ENCODE assay signal across 17 mouse cellular contexts in the genomic region with DNA sequence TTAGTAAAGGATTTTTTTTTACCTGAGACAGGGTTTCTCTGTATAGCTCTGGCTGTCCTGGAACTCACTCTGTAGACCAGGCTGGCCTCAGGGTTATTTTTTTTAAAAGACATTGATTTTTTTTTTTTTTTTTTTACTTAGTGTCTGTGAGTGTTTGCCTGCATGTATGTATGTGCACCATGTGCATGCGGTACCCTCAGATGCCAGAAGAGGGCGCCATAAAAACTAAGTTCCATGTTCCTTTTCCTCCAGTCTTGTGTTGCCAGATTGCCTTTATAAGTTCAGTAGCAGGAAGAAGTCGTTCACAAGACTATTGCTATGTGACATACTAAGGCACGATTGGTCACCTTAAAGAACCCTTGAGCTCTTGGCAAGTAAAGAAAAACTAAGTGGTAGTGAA. TPM values are rescaled to one million over a fixed set of nuclear protein-coding genes. Genes with fewer than 3 reads are reported as not detected.
DNase-seq lines count a peak whose midpoint lies in the region; ATAC-seq and TF ChIP-seq lines count a peak whose summit lies in the region.
"Had no signal": no experiment of that assay in that cellular context is flagged by ENCODE, and none has a peak within 500 bp of the region (broad histone marks: within the 10 kb centered on the region; RNA-seq: fewer than 3 reads in every experiment).

No protein-coding gene starts in this region.

- H3K4me1 ChIP-seq in liver, embryonic 14.5 days (replicated peaks; ENCODE audit: control insufficient read depth in 2 of 2, insufficient read depth in 2 of 2, low read length in 1 of 2), result peaks cover 26 to 28% of the 10 kb centered on the region in 2 experiments
- peaks cover 37% of the 10 kb centered on the region for H3K4me1 ChIP-seq in liver, embryonic 12.5 days
- H3K4me1 ChIP-seq in E14TG2a.4 (replicated peaks; ENCODE audit: low read depth, low read length), result peaks cover 50% of the 10 kb centered on the region
- peaks cover 2% of the 10 kb centered on the region; the same call in 1 of the 2 replicates for H3K4me1 ChIP-seq in cortical plate, adult 2 months (ENCODE audit: control insufficient read depth, insufficient read depth, low read length)

- peaks cover 7% of the 10 kb centered on the region for H3K9me3 ChIP-seq in liver, embryonic 14.5 days (ENCODE audit: control insufficient read depth, low read length)
- peaks cover 15% of the 10 kb centered on the region for H3K9me3 ChIP-seq in liver, embryonic 12.5 days (replicated peaks)
- no peaks in the 10 kb centered on the region for H3K9me3 ChIP-seq in E14TG2a.4 (ENCODE audit: low read length)
- H3K9me3 ChIP-seq: heart, embryonic 15.5 days had no signal

- no peak for TF ChIP-seq POLR2A in cortical plate, adult 2 months (IDR thresholded peaks at IDR 0.05; ENCODE audit: extremely low read depth, insufficient read depth, low read length)

- peak overlapping the region; percentile 34 for H3K4me3 ChIP-seq in gastrocnemius, adult 2 months
- H3K4me3 ChIP-seq in liver, embryonic 14.5 days (ENCODE audit: insufficient read depth in 1 of 2, low read depth in 2 of 2, low read length in 2 of 2), result no peak overlapping the region
- H3K4me3 ChIP-seq in liver, embryonic 12.5 days, result no peak overlapping the region
- no peak overlapping the region for H3K4me3 ChIP-seq in E14TG2a.4 (replicated peaks; ENCODE audit: low read length)
- H3K4me3 ChIP-seq in cortical plate, adult 2 months (ENCODE audit: insufficient read depth, low read length), result no peak overlapping the region
- H3K4me3 ChIP-seq: embryonic facial prominence, embryonic 13.5 days; heart, embryonic 15.5 days; hindbrain, embryonic 12.5 days; limb, embryonic 12.5 days; neural tube, embryonic 15.5 days; stomach, embryonic 15.5 days had no signal

- no peak for TF ChIP-seq EP300 in liver, embryonic 14.5 days (IDR thresholded peaks at IDR 0.05; ENCODE audit: low read depth)

- no peak for ATAC-seq in liver, embryonic 14.5 days (ENCODE audit: insufficient read depth)
- ATAC-seq in liver, embryonic 12.5 days, result no peak

- peak overlapping the region; percentile 99 for H3K27ac ChIP-seq in gastrocnemius, adult 2 months
- no peak overlapping the region for H3K27ac ChIP-seq in liver, embryonic 14.5 days
- no peak overlapping the region for H3K27ac ChIP-seq in liver, embryonic 12.5 days
- no peak overlapping the region for H3K27ac ChIP-seq in cortical plate, adult 2 months (ENCODE audit: insufficient read depth, low read length)
- H3K27ac ChIP-seq: embryonic facial prominence, embryonic 13.5 days; heart, embryonic 15.5 days; hindbrain, embryonic 12.5 days; limb, embryonic 12.5 days; neural tube, embryonic 15.5 days; stomach, embryonic 15.5 days had no signal

- H3K9ac ChIP-seq in liver, embryonic 14.5 days (replicated peaks), result no peak overlapping the region
- no peak overlapping the region for H3K9ac ChIP-seq in liver, embryonic 12.5 days
- H3K9ac ChIP-seq: embryonic facial prominence, embryonic 13.5 days; heart, embryonic 15.5 days; hindbrain, embryonic 12.5 days; limb, embryonic 12.5 days; neural tube, embryonic 15.5 days; stomach, embryonic 15.5 days had no signal

- H3K36me3 ChIP-seq in liver, embryonic 14.5 days (replicated peaks; ENCODE audit: control insufficient read depth, insufficient read depth, low read depth), result peaks cover 70% of the 10 kb centered on the region
- peaks cover 84% of the 10 kb centered on the region for H3K36me3 ChIP-seq in liver, embryonic 12.5 days
- peaks cover 90% of the 10 kb centered on the region for H3K36me3 ChIP-seq in E14TG2a.4 (ENCODE audit: insufficient read depth, low read length)

- peak; percentile 39 for DNase-seq in gastrocnemius, adult 2 months
- no peak for DNase-seq in gastrocnemius, adult 18-20 months (ENCODE audit: low spot score)
- no peak for DNase-seq in liver, embryonic 14.5 days (ENCODE audit: low read depth in 3 of 3, low spot score in 3 of 3)
- no peak for DNase-seq in retina, postnatal 1 day
- DNase-seq in adrenal gland, adult 18-20 months (ENCODE audit: low spot score in 2 of 2), result no peak
- DNase-seq: cerebellum, adult 11 months; kidney, adult 18-20 months; thymus, postnatal 25 days had no signal

- H3K4me2 ChIP-seq in liver, embryonic 14.5 days (ENCODE audit: low read depth), result no peak overlapping the region
- H3K4me2 ChIP-seq in liver, embryonic 12.5 days, result no peak overlapping the region
- H3K4me2 ChIP-seq: embryonic facial prominence, embryonic 13.5 days; heart, embryonic 15.5 days; hindbrain, embryonic 12.5 days; limb, embryonic 12.5 days; neural tube, embryonic 15.5 days; stomach, embryonic 15.5 days had no signal

- no peaks in the 10 kb centered on the region for H3K27me3 ChIP-seq in liver, embryonic 14.5 days (ENCODE audit: control insufficient read depth, insufficient read depth, low read length)
- no peaks in the 10 kb centered on the region for H3K27me3 ChIP-seq in liver, embryonic 12.5 days (replicated peaks)
- no peaks in the 10 kb centered on the region for H3K27me3 ChIP-seq in E14TG2a.4 (ENCODE audit: insufficient read depth, low read length)
- H3K27me3 ChIP-seq: embryonic facial prominence, embryonic 13.5 days; heart, embryonic 15.5 days; hindbrain, embryonic 12.5 days; limb, embryonic 12.5 days; neural tube, embryonic 15.5 days; stomach, embryonic 15.5 days had no signal

- TF ChIP-seq CTCF in gastrocnemius, adult 2 months (IDR thresholded peaks at IDR 0.05), result peak; percentile 57
- TF ChIP-seq CTCF in liver, embryonic 14.5 days (IDR thresholded peaks at IDR 0.05; ENCODE audit: low read depth), result peak; percentile 39; the same call in 1 of the 2 replicates
- TF ChIP-seq CTCF in E14TG2a.4 (conservative IDR thresholded peaks at IDR 0.05; ENCODE audit: low read length), result peak; percentile 68
- 0 out of 2 replicates have a peak, but pooled peaks have one; percentile 2 for TF ChIP-seq CTCF in cortical plate, adult 2 months (IDR thresholded peaks at IDR 0.05; ENCODE audit: extremely low read depth, insufficient read depth, low read length)

- 87% methylated on average over 4 of the region's 4 CpGs for WGBS in liver, embryonic 14.5 days (ENCODE audit: insufficient replicate concordance)
- WGBS in liver, embryonic 12.5 days (ENCODE audit: insufficient replicate concordance), result 83% methylated on average over 4 of the region's 4 CpGs

- intact Hi-C loops in gastrocnemius, adult 2 months (cut with DNase I), result no loop called here

RNA-seq across cellular contexts. Expression of gene Tpm1, which starts 14.5 kb away (rescaled TPM):
- total RNA-seq in gastrocnemius, adult 2 months (2021), result over 10,000 TPM; 18,374 to 28,065 TPM
- over 10,000 TPM; 24,162 to 25,960 TPM for total RNA-seq in gastrocnemius, adult 18-20 months (2021)
- 49.2 and 87.4 TPM in 2 replicates for polyA plus RNA-seq in liver, embryonic 14.5 days (2012; rRNA removed)
- polyA plus RNA-seq in liver, embryonic 14.5 days (2014; fragmentation: Nextera tagmentation; extraction: Ambion mirVana), result 113 and 116 TPM in 2 replicates
- 214 and 225 TPM in 2 replicates for polyA plus RNA-seq in liver, embryonic 12.5 days (2016; fragmentation: Nextera tagmentation; extraction: Ambion mirVana)
- polyA plus RNA-seq in cortical plate, adult 2 months (2012; rRNA removed), result 234 and 242 TPM in 2 replicates
- total RNA-seq in adrenal gland, adult 18-20 months (2021), result 100 to 1,000 TPM; 158 to 306 TPM

RNA-seq across cellular contexts. Expression of gene Lactb, which starts 59.4 kb away (rescaled TPM):
- total RNA-seq in gastrocnemius, adult 2 months (2021), result 10 to 100 TPM; 17.7 to 22.3 TPM
- total RNA-seq in gastrocnemius, adult 18-20 months (2021), result 10 to 100 TPM; 22.5 to 22.6 TPM
- 3.8 and 5.6 TPM in 2 replicates for polyA plus RNA-seq in liver, embryonic 14.5 days (2012; rRNA removed)
- 6.8 and 7.7 TPM in 2 replicates for polyA plus RNA-seq in liver, embryonic 14.5 days (2014; fragmentation: Nextera tagmentation; extraction: Ambion mirVana)
- polyA plus RNA-seq in liver, embryonic 12.5 days (2016; fragmentation: Nextera tagmentation; extraction: Ambion mirVana), result 8.9 and 9.4 TPM in 2 replicates
- 18.2 and 18.5 TPM in 2 replicates for polyA plus RNA-seq in cortical plate, adult 2 months (2012; rRNA removed)
- 10 to 100 TPM; 15.4 to 20.0 TPM for total RNA-seq in adrenal gland, adult 18-20 months (2021)

Comparison
In these comparisons a context has a peak if more than half of its experiments do, and no peak if none do; other contexts are left out.
1. CTCF ChIP-seq: peak in every context shown above with its lines; median percentile 68 in E14TG2a.4; 57 in gastrocnemius, adult 2 months; 39 in liver, embryonic 14.5 days; 2 in cortical plate, adult 2 months.
2. RNA of gene Tpm1, which starts 14.5 kb away (total RNA-seq): 18,374 to 28,065 TPM in gastrocnemius, adult 2 months and 24,162 to 25,960 TPM in gastrocnemius, adult 18-20 months; 158 to 306 TPM in adrenal gland, adult 18-20 months; every median in the first group is over 10 times any median in the second.